Mouse (Mus musculus): ENCODE measurements around the gene Nlrc5.

Nlrc5 gene

DNA sequence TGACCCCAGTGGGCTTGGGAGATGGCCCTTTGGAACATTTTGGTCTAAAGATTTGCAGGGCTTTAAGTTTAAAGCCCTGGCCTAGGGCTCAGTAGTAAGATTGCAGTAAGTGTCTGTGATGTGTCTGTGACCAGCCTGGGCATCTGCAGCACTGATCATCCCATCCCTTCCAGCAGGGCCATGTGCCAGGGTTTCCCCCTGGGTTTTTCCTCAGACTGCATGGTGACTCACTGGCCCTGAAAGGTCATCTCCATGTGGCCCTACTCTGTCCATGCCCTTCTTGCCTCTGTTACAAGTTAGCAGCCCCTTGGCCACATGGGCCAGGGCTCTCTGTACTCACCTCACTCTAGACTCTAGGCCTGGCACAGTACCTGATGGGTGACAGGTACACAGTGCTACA, 130.3 kb downstream of the Nlrc5 start:
- DNase-seq (ENCODE audit: inconsistent age in 2 of 2, low spot score in 1 of 2) = peak; percentile 73 to 76

- no peak for DNase-seq (ENCODE audit: inconsistent age in 2 of 2, low spot score in 1 of 2)
Observed at GRCm38 (mm10) chr8:94566033-94566432, 131.9 kb downstream of the Nlrc5 start.

DNA sequence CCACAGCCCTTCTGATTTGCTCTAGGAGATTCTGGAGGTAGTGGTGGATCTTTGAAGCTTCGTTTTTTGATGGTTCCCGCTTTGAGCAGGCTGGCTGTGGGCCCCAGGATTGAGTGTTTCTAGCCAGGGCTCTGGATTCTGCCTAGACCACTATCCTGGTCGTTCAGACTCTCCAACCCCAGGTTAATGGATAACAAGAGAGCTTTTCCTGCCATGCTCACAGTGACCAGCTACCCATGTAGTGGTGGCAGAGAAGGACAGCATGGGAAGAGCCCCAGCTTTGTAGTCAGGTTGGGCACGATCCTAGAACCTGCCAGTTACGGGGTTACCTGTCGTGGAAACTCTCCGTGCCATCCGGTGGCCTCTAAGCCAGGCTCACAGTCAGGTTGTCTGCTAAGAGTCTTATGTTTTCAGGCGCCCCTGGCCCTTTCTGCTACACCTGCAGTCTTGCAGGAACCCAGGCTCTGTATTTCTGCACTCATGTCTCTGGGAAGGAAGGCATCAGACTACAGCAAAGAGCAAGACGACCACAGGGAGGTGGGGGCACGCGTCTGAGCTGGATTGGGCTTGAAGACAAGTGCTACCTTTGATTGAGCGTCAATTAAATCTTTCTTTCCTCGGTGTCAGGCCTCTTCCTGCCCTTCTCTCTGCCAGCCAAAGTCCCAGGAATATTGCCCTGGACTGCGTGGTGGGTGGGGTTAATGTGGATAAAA, 132.4 kb downstream of the Nlrc5 start:
- DNase-seq (ENCODE audit: inconsistent age in 2 of 2, low spot score in 1 of 2) = no peak

GRCm38 (mm10) chr8:94567159-94567849, 133.1 kb downstream of the Nlrc5 start:
- no peak for DNase-seq (ENCODE audit: inconsistent age in 2 of 2, low spot score in 1 of 2)

- no peak for DNase-seq (ENCODE audit: inconsistent age in 2 of 2, low spot score in 1 of 2)
Observed at GRCm38 (mm10) chr8:94568098-94568497, 133.9 kb downstream of the Nlrc5 start.

DNA sequence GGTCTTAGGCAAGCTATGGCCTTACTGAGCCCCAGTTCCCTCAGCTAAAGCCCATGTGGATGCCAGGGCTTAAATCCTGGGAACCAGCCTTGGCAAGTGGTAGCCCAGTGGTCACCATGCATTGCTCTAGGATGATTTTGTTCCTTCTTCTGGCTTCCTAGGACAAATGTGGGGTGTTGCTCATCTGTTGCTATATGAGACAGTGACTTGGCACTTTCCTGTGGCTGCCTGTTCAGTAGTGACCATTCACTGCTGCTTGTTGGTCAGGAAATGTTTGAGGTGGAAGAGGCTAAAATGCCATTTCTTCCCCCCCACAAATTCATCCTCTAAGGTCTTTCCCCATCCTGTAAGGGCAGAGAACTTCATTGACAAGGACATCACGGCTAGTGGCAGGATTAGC, 135.3 kb downstream of the Nlrc5 start:
- no peak for DNase-seq (ENCODE audit: inconsistent age in 2 of 2, low spot score in 1 of 2)

GRCm38 (mm10) chr8:94571896-94572295, 137.7 kb downstream of the Nlrc5 start:
- peak; percentile 54 to 76 for DNase-seq (ENCODE audit: inconsistent age in 2 of 2, low spot score in 1 of 2)

DNA sequence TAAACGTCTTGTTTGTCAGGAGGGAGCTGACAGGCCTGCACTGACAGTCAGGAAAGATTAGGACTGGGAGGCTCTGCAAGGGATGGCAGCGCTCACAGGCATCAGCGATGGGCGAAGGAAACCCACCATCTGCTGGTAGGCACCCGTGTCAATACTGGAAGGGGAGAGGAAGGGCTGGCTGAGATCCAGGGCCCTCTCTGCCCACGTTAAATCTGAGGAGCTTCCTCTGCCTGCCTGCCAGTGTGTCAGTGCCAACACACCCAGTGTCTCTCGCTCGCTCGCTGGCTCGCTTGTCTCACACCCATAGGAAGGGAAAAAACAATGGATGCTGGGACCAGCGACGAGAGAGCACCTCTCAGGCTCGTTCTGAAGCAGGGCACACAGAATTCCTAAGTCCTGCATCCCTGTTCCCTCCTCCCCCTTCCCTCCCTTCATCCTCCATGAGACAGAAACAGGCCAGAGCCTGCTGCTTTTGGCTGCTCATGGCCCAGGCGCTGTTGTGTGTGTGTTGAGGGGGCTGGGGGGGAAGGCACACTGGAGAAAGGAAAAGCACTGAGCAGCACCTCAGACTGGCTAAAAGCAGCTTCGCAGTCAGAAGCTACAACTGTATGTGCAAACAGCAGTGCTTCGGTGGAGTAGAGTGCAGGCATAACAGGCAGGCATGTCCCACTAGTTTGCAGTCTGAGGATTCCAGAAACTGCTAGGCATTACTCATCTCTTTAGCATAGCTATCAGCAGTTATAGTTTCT, 140.2 kb downstream of the Nlrc5 start:
- no peak for DNase-seq (ENCODE audit: inconsistent age in 2 of 2, low spot score in 1 of 2)

DNA sequence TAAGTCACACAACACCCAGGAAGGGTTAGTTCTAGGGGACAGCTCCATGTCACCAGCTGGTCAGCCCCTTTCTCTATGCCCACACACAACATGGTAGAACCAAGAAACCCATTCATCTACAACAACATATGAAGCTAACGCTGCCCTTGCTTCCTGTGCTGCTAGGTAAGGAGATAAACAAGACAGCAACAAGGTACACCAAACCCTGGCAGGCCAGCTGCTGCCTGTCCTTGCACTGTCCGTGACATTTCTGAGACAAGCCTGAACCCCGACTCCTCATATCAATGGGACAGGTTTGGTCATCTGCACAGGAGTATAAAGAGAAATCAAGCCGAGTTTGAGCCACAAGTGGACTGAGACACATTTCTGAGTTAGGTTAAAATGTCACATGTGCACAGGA, 141.0 kb downstream of the Nlrc5 start:
- peak; percentile 53 to 84 for DNase-seq (ENCODE audit: inconsistent age in 2 of 2, low spot score in 1 of 2)

All from adrenal gland, adult (tissue).